Mouse (Mus musculus): Measurements from ENCODE around the gene Ubxn1.

GRCm38 (mm10) chr19:8895397-8895960, 24.2 kb downstream of the Ubxn1 start:
- no peak for TF ChIP-seq CTCF (IDR thresholded peaks at IDR 0.05; ENCODE audit: borderline replicate concordance, insufficient read depth, low read depth, low read length)
- TF ChIP-seq POLR2A (IDR thresholded peaks at IDR 0.05; ENCODE audit: borderline replicate concordance, insufficient read depth, low read length): no peak
